Mouse (Mus musculus) gastrocnemius, postnatal 36 days (tissue): ENCODE measurements around the gene Luc7l2. TPM values are rescaled to one million over a fixed set of nuclear protein-coding genes. Genes with fewer than 3 reads are reported as not detected.
A peak's percentile ranks its signal among the peaks of the same experiment; 100 is the strongest.
"Not testable (repeated sequence)": the region's sequence is repeated elsewhere in the genome, so short reads cannot be mapped to it uniquely, and the experiment has no call there.

ENCODE experiments used
- DNase-seq, 2 experiments: peaks; one replicate each; pipeline ENCODE4 v3.0.0; 2022
- intact Hi-C: fragments of 180-260 bp; cut with DNase I; formaldehyde crosslinking; loops from one replicate; pipeline ENCODE4 v1.15.1; 2025
- long read RNA-seq, 2 experiments: library from polyadenylated mRNA; stranded (forward); transcript quantifications; one replicate each; pipeline ENCODE4 v2.0.0; 2021
- total RNA-seq, 2 experiments: library from RNA; stranded (reverse); gene quantifications; 2 replicates each; pipeline ENCODE4 v1.2.3; 2021

The Luc7l2 gene
- 100 to 1,000 TPM in 1 of 2 experiments, 10 to 100 TPM in 1; 93.4 to 113 TPM for total RNA-seq
- long read RNA-seq, experiment 1, full-length matches to known transcripts, result 8 of 44 reads
- long read RNA-seq, experiment 1, partial matches to known transcripts, result 27 of 44 reads
- long read RNA-seq, experiment 1, other reads (novel, unspliced or antisense), result 9 of 44 reads
- long read RNA-seq, experiment 2, full-length matches to known transcripts, result 12 of 57 reads
- long read RNA-seq, experiment 2, partial matches to known transcripts, result 15 of 57 reads
- long read RNA-seq, experiment 2, other reads (novel, unspliced or antisense), result 30 of 57 reads

DNA sequence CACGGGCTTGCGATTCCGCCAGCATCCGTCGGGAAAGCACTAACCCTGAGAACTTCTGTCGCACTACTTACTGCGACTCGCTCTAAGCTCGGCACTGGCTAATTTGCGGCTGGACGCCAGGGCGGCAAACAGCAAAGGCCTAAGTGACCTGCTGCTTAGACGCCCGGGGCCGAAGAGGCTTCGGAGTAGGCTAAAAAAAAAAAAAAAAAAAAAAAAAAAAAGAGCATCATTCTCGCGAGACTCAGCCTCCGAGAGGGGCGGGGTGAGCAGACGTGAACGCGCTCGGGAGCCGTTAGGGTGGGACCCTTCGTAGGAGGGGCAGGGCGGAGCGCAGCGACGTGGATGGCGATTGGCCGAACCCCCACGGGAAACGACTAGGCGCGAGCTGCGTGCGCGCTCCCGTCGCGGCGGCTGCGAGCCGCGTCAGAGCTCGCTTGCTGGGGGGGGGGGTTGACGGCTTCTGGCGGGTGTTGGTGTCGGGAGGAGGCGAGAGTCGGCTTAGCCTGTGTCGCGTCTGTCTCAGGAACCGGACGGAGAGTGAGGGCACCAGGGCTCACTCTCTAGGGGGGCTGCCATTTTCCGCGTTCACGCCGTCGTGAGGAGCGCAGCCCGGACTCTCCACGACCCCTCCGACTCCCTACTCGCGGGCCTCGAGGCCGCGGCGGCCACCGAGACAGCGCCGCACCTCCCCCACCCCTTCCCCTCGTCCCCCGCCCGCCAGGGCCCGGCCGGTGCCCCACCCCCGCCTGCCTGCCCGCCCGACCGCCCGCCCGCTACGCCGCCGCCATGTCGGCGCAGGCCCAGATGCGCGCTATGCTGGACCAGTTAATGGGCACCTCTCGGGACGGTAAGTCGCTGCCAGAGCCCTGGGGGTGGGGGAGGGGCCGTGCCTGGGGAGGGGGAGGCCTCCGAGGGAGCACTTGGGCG is at the start of gene Luc7l2:
Gene Luc7l2, plus strand, starts transcription at position 273 of the 927 bp plus-strand sequence.
- intact Hi-C loops, result loop anchor here (1.0 kb wide), 1 partner anchor 17 kb away; no protein-coding TSS in a partner anchor

DNA sequence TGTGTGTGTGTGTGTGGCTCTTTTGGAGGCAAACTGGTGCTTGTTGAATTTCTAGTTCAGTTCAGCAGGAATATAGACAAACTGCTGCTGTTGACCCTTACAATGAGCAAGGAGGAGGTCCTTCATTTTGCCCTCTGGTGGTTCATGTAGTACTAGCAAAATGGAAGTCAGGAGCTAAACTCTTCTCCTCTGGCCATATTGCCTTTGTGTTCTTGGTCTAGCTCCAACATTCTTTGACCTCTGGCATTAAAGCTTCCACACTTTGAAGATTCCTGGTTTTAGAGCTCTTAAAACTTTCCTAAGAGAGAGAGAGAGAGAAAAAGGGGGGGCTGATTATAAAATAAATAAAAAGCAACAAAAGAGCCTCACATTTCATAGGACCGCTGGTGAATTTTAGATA is 39.0 kb upstream of the Luc7l2 start:
- DNase-seq, result no peak
- intact Hi-C loops, result no loop called here

More for the DNA sequence above, at the start of gene Luc7l2:
- DNase-seq, result peak; percentile 88 to 96

DNA sequence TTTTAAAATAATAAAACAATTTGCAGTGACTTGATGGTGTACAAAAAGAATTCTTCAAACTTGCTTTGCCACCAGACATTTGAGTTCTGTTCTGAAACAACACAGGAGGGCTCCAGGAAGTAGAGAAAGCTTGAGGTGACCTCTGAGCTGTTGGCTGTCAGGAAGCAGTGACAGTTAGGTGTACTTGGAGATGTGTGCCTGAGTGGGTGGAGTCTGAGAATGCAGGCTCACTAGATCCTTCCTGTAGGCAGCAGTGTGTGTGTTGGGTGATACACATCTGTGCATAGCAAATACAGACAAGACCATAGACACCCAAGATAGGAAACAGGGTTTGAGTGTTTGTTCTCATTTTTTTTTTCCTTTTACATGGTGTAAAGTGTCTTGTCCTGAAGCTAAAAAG is 38.3 kb upstream of the Luc7l2 start:
- intact Hi-C loops, result no loop called here
- no peak for DNase-seq

DNA sequence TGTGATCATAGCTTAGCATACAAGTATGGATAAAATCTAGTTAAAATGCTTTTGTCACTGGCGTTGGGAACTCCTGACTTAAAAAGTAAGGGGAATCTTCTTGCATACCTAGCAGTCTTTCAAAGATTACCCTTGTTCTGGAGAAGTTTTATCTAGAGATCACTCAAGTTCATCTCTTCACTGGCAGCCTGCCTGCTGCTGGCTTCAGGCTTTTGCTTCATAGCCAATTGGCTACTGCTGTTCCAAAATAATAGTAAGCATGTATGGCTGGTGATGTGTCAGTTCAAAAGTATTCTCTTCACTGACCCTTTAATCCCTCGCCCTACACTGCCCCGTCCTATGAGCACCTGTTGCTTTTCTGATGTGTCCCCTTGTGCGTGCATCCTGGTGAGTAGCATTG is 35.9 kb upstream of the Luc7l2 start:
- intact Hi-C loops, result no loop called here
- peak in 1 of 2 experiments; percentile 25 for DNase-seq

DNA sequence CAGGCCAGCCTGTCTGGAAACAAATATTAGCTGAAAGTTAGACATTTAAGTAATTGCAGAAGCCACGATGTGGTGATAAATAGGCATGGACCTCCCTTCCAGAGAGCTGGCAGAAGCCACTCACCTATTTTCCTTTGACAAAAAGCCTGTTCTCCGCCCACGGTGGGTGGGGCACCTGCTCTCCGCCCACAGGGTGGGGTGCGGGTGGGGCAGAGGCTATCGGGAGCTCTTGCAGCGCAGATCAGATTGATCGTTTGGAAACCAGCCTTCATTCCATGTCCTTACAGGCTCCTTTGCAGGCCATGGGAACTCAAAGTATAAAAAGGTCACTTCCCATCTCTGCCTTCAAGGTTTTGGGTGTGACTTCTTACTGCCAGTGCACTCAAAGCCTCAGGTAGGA is 27.3 kb upstream of the Luc7l2 start:
- intact Hi-C loops, result loop anchor here (10.0 kb wide), 1 partner anchor 369 kb away; no protein-coding TSS in a partner anchor
- no peak for DNase-seq

DNA sequence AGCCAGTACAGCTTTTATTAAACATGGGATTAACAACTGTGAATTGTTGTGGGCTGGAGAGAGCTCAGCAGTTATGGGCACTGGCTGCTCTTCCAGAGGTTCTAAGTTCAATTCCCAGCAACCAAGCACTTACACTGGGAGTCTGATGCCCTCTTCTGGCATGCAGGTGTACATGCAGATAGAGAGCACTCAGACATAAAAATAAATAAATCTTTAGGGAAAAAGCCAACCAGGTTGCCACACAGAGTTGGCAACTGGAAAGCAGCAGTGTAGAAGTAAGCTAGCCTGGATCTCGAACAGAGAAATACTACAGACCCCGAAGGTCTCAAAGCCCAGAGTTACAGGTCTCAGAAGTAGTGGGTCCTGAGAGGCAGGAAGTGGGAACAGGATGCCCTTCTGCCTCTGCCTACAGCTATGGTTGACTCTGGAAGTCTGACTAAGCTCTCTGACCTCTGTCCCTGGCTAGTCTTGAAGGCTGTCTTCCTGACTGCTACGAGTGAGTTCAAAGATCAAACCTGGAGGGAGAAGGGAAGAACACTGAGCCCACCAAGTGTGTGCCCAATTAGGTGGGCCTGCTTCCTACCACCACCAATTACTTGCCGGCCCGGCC is 19.8 kb upstream of the Luc7l2 start:
- intact Hi-C loops, result loop anchor here (5.0 kb wide), 1 partner anchor 99 kb away; the partner anchor contains the start of gene Ubn2
- DNase-seq, result no peak

DNA sequence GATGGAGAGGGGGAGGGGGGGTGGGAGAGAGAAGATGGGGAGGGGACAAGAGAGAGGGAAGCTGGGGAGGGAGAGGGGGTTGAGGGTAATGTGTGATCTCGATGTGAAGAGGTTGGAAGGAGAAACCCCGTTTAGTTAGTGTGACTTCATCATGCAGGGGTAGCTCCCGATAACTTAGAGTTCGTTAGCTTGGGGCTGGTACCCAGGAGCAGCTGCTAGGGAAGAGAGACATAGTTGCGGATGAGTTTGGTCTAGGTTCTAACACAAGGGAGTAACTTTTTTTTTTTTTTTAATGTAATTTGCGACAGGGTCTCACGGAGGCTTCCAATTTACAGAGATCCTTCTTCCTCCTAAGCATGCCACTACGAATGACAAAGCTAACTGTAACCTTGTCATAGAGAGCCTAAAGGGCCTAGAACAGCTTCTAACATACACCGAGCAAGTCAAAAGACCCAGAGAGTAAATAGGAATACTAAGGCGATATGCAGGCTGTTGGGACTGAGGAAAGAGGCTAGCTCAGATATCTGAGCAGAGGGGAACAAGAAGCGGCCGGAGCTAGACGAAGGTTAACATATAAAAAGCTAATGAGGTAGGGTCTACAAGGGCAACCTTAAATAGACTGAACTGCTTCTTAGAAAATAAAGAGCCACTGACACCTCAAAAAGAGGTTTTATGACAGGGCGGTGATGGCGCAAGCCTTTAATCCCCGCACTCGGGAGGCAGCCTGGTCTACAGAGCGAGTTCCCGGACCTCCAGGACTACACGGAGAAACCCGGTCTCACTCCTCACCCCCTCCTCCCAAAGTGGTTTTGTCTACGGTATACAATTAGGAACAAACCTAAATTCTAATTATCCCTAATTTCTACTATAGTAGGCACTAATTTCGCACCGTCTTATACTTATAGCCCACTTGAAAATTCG is 18.4 kb upstream of the Luc7l2 start:
- intact Hi-C loops, result loop anchor here (5.0 kb wide), 1 partner anchor 100 kb away; the partner anchor contains the start of gene Ubn2

DNA sequence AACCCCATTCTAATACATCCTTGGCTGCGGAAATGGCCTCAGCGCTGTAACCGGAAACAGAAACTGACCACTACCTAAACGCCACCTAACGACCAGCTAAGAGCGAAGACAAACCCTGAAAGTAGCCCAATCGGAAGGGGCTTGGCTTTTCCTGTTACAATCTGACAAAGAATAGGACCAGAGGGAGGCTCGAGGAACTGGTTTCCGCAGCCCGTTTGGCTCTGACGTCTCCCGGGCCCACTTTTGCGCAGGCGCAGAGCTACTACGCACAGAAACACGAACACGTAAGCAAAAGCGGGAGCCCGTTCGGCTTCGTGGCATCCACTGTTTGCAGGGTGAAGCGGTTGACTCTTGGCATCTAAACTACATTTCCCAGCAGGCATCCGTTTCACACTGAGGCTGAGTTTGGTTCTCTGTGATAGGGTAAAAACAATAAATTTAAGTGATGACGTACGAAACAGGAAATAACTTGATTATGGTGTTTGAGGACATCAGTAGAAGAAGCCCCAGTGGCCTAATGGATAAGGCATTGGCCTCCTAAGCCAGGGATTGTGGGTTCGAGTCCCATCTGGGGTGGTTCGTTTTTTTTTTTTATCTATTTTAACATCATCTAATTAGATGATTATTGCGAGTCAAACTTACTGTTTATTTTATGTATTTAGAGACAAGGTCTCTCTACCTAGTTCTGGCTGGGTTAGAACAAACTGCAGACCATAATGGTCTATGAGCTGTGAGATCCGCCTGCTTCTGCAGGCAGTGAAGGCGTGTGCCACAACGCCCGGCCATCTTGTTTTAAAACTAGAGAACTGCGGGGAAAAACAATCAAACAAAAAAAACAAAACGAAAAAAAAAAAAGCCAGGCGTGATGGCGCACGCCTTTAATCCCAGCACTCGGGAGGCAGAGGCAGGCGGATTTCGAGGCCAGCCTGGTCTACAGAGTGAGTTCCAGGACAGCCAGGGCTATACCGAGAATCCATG is 17.4 kb upstream of the Luc7l2 start, which contains the start of gene Fmc1:
Gene Fmc1, plus strand, starts transcription at position 75 of the 978 bp plus-strand sequence.
- DNase-seq, result peak; percentile 94 to 98
- intact Hi-C loops, result loop anchor here (1.0 to 5.0 kb wide), 2 partner anchors 18 to 101 kb away; partner anchors contain the start of genes Luc7l2 and Ubn2

More for the DNA sequence above, 18.4 kb upstream of the Luc7l2 start:
- peak in 1 of 2 experiments; percentile 26 for DNase-seq

DNA sequence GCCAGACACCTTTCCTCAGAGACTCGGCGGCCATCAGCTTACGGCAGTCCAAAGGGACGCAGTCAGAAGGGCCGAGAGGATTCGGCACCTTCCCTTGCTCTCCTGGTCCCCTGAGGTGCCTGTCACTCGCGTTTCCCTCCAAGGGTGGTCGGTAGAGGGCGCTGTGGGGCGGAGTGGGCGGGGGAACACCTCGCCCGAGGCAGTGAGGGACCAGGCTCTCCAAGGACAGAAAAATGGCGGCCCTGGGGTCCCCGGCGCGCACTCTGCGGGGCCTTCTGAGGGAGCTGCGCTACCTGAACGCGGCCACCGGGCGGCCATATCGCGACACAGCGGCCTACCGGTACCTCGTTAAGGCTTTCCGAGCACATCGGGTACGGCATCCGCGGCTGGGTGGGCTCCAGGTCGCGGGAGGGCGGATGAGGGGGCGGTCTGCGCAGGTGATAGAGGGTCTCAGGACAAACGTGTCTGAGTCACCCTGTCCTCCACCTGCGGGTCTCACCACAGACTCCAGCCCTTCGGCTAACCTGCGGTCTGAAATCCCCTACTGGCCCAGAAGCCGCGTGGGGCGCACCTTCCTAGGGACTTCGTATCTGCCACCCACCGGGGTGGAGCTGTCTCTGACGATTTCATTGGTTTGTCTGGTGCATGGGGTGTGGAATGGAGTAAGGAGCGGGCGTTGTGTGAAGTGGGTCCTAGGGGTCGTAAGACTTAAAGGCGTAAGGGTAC is 16.3 kb upstream of the Luc7l2 start:
- intact Hi-C loops, result loop anchor here (1.0 to 5.0 kb wide), 2 partner anchors 16 to 103 kb away; partner anchors contain the start of genes Luc7l2 and Ubn2
- peak; percentile 98 to 99 for DNase-seq

DNA sequence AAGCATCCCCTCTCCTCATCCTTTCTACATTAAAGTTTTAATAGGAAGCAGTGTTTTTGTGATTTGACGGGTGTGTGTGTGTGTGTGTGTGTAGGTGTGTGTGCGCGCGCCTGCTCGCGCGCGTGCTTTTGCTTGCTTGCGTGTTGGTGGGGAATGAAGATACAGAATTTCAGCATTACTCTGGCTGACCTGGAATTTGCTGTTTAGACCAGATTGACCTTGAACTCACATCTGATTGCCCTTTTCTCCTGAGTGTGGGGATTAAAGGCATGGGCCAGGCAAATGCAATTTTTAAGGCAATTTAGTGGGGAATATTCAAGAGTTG is 15.8 kb upstream of the Luc7l2 start:
- DNase-seq, result no peak
- intact Hi-C loops, result no loop called here

DNA sequence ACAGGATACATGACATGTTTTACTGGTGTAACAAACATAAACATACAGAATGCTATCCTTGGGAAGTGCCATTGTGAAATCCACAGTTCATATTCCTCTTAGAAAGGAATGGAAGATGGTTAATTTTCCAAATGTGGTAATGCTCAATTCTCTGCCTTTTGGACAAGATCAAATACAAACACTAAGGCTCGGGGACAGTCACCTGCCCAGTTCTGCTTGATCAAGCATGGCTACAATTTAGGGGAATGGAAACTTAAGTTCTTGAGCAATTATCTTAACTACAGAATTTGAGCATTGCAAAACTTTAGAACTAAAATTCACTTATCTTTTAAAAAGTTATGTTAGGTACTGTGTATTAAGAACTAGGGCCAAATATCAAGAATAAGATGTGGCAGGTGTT is 15.3 kb upstream of the Luc7l2 start:
- no peak for DNase-seq
- intact Hi-C loops, result no loop called here

DNA sequence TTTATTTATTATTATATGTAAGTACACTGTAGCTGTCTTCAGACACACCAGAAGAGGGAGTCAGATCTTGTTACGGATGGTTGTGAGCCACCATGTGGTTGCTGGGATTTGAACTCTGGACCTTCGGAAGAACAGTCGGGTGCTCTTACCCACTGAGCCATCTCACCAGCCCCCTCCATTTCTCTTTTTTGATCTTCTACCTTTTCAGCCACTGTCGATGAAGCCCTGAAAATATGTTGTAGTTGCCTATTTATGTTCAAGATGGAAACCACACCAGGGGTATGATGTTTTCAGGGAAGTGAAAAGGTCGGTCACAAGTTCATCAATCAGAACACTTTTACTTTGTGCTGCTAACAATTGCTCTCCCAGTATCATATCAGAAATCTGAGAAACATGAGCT is 7.0 kb upstream of the Luc7l2 start:
- intact Hi-C loops, DNase-seq: not testable (repeated sequence)

DNA sequence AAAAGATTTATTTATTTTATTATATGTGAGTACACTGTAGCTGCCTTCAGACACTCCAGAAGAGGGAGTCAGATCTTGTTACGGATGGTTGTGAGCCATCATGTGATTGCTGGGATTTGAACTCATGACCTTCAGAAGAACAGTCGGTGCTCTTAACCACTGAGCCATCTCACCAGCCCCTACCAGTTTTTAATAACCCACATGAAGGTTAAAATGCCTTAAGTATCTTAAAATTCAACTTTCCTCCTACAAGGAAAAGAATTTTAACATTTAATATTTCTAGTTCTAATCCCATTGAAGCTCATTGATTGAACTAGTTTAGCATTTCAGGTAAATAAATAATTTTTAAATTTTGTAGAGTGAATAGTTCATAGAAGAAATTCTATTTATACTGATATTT is 4.1 kb upstream of the Luc7l2 start:
- intact Hi-C loops, DNase-seq: not testable (repeated sequence)

DNA sequence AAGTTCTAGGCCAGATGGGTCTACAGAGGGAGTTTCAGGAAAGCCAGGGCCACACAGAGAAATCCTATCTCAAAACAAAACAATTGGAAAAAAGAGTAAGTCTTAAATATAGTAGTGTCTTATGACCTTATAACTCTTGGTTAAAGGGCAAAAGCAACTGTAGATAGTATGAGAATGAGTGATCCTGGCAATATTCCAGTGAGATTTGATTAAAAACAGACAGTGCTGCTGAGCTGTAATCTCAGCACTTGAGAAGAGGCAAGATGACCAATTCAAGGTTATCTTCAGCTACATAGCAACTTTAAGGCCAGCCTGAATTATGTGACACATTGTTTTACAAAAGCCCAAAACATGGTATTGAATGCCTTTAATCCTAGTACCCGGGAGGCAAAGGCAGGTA is 3.4 kb upstream of the Luc7l2 start:
- no peak for DNase-seq
- intact Hi-C loops, result no loop called here

DNA sequence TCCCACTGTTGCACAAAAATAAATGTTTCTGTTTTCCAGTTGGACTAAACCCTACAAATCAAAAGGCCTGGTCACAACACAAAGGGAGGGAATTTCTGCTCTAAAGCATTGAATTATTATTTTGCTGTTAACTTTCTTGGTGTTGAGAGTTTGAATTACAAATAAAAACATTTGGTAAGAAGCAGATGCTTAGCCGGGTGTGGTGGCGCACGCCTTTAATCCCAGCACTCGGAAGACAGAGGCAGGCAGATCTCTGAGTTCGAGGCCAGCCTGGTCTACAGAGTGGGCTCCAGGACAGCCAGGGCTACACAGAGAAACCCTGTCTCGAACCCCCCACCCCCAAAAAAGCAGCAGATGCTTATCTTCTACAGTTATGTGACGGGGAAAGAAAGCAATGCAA is 2.5 kb upstream of the Luc7l2 start:
- intact Hi-C loops, result not testable (repeated sequence)

DNA sequence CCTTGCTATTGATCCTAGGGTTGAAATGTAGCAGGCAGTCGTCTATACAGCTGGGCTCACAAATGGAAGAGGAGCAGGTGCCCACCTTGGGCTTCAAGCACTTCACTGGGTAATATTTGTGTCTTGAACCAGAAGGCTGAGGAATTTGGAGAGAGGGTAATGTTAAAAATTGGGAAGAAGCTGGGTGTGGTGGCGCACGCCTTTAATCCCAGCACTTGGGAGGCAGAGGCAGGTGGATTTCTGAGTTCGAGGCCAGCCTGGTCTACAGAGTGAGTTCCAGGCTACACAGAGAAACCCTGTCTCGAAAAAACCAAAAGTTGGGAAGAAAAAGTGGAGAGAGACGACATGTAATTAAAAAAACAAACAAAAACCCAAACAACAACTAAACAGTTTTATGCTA is 1.3 kb upstream of the Luc7l2 start:
- intact Hi-C loops, DNase-seq: not testable (repeated sequence)

More for the DNA sequence above, 2.5 kb upstream of the Luc7l2 start:
- DNase-seq, result not testable (repeated sequence)

DNA sequence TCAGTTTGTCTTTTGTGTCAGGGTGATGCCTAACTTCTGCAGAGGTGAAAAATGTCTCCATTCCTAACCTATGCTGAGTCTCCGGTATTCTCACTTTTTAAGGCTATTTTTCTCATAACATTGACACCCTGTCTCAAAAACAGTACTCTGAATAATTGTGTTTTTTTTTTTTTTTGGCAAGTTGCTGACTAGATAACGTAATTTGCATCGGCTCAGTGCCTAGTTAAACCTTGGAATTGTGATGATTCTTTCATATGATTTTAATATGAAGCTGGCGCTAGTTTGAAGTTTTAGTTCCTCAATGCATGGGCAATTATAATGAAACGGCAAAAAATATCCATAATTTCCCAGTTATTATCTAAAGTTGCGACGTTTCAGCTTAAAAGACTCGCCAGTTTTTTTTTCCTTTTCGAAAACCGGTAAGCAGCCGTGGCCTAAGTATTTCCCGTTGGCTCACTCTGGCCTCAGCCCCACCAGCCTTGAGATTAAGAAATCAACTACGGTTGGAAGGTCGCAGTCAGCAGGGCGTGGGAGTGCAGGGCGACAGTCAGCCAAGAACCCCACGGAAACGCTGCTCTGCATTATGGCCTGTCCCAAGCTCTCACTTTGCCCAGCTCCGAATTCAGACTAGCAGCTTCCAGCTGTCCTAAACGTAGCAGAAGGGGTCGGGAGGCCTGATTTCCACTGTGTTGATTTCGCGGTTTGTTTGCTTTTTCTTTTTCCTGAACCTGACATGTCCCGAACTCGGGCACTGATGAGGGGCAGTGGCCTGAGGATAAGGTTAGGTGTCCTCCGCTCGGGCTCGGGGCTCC is 678 bp upstream of the Luc7l2 start:
- intact Hi-C loops, result loop anchor here (1.0 kb wide), 1 partner anchor 16 kb away; no protein-coding TSS in a partner anchor
- DNase-seq, result peak; percentile 71 to 87
